Mouse (Mus musculus) heart, postnatal 4 days (tissue): ENCODE results near the gene Lce3a. TPM values are rescaled to one million over a fixed set of nuclear protein-coding genes. Genes with fewer than 3 reads are reported as not detected.

Experiments used
- DNase-seq: peaks from one replicate; pipeline ENCODE4 v3.0.0; 2021
- total RNA-seq, 2 experiments: library from RNA; stranded (reverse); gene quantifications; 2 replicates each; pipeline ENCODE4 v1.2.3; 2021

The Lce3a gene
- total RNA-seq, result not detected

DNA sequence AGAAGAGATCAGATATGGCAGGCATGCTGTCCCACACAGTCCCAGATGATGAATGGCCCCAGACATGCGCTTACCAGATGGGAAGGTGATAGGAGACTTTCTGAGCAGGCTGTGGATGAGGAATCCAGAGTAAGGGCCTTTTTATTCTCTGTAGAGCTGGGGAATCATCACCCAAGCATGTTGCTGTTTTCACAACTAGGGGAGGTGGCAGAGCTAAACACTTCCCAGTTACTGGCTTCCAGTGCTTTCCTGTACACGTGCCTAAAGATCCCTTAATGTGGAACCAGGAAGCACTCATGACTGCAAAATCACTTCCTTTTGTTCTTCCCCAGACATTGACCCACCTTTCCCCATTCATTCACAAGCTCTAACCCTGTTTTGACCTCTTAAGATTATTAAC is at the start of gene Lce3a:
Gene Lce3a, minus strand, starts transcription at position 101 of the 400 bp plus-strand sequence.
- no peak for DNase-seq

DNA sequence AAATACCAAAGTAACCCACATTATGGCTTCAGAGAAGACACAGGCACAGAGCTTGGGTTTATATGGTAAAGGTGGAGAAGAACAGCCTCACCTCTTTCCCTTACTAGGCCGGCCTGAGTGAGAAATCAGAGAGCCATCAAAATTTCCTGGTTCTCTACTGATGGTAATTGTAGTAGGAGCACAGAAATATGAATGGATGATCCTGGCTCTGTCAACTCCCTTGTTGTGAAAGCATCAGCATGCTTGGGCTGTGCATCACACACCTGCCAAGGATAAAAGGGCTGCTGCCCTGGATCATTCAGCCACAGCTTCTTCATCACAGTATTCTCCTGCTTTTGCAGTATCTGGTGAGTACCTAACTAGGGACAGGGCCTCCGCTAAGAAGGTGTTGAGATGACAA is 40.7 kb upstream of the Lce3a start, which contains the start of gene Lce3e:
Gene Lce3e, plus strand, starts transcription at position 301 of the 400 bp plus-strand sequence.
- DNase-seq, result no peak

DNA sequence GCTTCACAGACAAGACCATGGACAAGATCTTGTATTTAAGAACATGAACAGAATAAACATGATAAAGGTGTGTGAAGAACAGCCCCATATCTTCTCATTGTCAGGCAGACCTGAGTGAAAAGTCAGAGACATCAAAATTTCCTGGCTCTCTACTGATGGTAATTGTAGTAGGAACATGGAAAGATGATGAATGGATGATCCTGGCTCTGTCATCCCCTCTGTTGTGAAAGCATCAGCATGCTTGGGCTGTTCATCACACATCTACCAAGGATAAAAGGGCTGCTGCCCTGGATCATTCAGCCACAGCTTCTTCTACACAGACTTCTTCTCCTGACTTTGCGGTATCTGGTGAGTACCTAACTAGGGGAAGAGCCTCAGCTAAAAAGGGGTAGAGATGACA is 31.1 kb upstream of the Lce3a start, which contains the start of gene Lce3d:
Gene Lce3d, plus strand, starts transcription at position 301 of the 400 bp plus-strand sequence.
- DNase-seq, result no peak

DNA sequence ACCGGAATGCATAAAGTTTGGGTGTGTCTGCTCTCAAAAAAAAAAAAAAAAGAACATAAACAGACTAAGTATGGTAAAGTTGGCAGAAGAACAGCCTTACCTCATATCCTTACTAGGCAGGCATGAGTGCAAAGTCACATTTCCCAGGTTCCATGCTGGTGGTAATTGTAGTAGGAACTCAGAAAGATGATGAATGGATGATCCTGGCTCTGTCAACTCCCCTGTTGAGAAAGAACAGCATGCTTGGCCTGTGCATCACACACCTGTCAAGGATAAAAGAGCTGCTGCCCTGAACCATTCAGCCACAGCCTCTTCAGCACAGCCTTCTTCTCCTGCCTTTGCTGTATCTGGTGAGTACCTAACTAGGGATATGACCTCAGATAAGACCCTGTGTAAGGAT is 18.2 kb upstream of the Lce3a start, which contains the start of gene Lce3c:
Gene Lce3c, plus strand, starts transcription at position 301 of the 400 bp plus-strand sequence.
- DNase-seq, result no peak

DNA sequence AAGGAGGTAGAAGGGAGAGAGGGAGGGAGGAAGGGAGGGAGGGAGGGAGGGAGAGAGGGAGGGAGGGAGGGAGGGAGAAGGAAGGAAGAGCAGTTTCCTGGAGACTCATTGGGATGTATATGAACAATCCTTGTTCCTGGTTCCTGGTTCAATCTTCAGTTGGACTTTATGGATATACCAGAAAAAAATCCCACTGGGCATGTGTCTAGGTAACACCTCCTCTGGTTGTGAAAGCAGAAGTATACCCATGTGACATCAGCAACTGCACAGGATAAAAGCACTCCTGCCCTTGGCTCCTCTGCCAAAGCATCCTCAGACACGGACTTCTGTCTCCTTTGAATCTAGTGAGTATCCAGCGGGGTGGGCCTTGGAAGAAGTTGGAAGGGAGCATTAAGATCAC is 6.6 kb upstream of the Lce3a start, which contains the start of gene Lce3b:
Gene Lce3b, plus strand, starts transcription at position 301 of the 400 bp plus-strand sequence.
- no peak for DNase-seq

DNA sequence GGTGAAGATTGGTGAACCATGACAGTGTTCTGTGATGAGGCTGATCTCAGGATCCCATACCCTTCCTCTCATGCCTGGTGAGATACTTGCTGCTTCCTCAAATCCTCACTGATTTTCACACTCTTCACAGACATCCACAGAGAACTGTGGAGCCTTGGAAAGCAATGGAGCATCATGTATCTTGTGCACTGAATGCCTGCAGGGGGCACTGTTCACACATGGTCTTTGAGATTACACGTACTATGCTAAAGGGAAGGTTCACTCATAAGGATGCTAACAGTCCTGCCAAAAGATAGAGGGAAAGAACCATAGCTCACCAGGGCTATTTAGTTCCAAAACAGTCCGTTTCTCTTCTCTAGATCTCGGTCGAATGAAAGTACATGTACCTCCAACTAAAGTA is 5.7 kb downstream of the Lce3a start:
- peak; percentile 15 for DNase-seq

DNA sequence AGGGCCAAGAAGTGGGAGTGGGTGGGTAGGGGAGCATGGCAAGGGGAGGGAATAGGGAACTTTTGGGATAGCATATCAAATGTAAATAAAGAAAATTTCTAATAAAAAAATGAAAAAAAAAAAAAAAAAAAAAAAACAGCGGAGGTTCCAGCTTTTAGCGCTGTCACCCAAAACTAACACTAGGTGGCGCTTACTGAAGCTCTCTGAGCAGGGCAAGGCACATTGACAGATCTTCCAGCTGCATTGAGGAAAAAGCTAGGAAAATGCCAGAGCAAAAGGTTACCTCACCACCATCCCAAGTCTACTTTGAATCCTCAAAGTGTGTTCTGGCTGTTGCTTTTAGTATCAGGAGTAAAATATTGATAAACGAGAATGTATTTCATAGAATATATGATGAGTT is 18.5 kb downstream of the Lce3a start:
- DNase-seq, result peak; percentile 30

DNA sequence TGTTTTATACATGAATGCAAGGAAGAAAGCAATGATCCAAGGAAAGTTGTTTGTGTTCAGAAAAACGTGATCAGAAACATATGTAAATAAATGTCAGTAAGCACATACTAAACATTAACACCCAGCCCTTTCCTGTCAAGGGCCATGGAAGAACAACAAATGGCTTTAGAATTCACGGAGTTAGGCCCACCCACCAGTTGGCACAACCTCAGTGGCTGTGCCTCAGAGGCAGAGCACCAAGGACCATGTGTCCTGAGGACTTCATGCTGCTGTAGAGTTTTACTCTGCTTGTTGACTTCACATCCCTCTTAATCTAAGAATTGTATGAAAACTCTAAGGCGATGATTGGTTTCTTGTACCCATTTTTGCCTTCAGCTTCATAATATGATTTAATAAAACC is 20.8 kb downstream of the Lce3a start:
- no peak for DNase-seq

DNA sequence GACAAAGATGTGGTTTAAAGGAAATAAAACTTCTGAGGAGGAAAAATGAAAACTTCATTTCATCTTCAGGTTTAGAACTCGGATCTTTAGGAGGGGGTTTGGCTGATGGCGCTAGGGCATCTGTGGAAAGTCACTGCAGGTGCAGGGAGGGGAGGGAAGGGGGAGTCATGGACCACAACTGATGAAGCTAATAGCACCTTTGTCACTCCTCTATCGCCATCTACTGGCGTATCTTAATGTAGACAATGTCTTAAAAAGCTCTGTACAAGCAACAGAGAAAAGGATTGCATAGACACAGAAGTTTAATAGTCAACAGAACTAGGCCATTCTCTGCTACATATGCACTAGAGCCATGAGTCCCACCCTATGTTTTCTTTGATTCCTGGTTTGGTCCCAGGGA is 22.4 kb downstream of the Lce3a start:
- no peak for DNase-seq

DNA sequence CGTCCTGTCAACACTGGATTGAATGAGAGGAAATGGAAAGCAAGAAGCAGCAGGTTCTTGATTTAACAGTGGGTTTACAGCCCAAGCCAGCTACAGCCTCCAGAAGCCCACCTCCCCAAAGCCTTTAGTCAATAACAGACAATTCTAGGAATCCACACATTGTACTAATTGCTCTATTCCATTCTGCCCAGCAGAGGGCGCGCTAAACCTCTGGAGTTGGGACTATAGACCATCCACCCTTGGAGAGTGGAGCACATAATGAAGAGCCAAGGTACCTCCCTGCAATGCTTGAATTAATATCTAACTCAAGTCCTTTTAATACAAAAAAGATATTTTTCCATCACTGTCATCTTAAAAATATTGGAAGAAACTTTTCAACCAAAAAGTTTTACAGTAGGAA is 23.0 kb downstream of the Lce3a start:
- DNase-seq, result peak; percentile 40

DNA sequence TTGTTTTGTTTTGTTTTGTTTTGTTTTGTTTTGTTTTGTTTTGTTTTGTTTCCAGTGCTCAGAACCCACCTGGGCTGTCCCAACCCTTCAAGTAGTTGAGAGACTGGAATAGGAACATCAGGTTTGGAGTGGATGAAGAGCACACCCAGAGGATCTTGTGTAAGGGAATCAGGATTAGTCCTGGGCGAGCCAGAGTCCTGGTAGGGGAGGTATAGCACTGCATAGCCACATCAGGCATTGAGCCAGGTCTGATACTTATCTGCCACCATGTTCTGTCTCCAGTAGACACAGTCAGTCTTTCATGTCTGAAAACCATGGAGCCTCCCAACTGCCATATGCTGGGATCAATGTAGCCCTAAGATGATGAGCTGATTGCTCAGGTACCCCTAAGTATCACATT is 31.5 kb downstream of the Lce3a start:
- no peak for DNase-seq

DNA sequence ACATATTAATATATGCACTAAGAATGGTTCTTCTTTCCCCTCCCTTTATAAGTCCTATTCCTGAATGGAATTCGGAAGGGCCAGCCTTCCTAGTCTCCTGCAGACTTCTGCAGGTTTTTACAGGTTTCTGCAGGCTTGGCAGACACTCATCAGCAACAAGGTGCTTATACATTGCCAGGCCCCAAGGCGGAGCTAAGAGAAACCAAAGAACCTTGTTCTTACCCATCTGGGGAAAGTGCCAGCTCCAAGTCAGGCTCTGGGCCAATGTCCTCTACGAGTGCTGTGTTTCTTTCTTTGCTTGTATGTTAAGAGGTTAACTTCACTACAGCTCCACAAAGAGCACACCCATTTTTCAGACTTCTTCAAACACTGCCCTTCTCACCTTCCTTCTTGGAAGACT is 32.0 kb downstream of the Lce3a start:
- no peak for DNase-seq

Other genes with a start within 250 kb of the Lce3a start
- gene Lce1c, start 247.0 kb downstream of the Lce3a start, total RNA-seq, result not detected
- not detected for gene Lce1d, start 239.0 kb downstream of the Lce3a start, total RNA-seq
- not detected for gene Lce1e, start 217.2 kb downstream of the Lce3a start, total RNA-seq
- gene Lce1f, start 205.9 kb downstream of the Lce3a start, total RNA-seq, result not detected
- not detected for gene Gm38119, start 187.1 kb downstream of the Lce3a start, total RNA-seq
- not detected for gene Lce1g, start 173.9 kb downstream of the Lce3a start, total RNA-seq
- gene Lce1h, start 161.2 kb downstream of the Lce3a start, total RNA-seq, result not detected
- gene Lce1i, start 147.3 kb downstream of the Lce3a start, total RNA-seq, result not detected
- gene Lce1j, start 135.7 kb downstream of the Lce3a start, total RNA-seq, result not detected
- not detected for gene Lce1k, start 118.3 kb downstream of the Lce3a start, total RNA-seq
- not detected for gene Kprp, start 99.0 kb downstream of the Lce3a start, total RNA-seq
- gene Lce1l, start 74.9 kb downstream of the Lce3a start, total RNA-seq, result not detected
- gene 2310050C09Rik, start 56.0 kb downstream of the Lce3a start, total RNA-seq, result not detected
- not detected for gene Lce3b, start 6.7 kb upstream of the Lce3a start, total RNA-seq
- not detected for gene Lce3c, start 18.3 kb upstream of the Lce3a start, total RNA-seq
- gene Lce3d, start 31.2 kb upstream of the Lce3a start, total RNA-seq, result not detected
- gene Lce3e, start 40.8 kb upstream of the Lce3a start, total RNA-seq, result not detected
- not detected for gene Lce3f, start 66.0 kb upstream of the Lce3a start, total RNA-seq
- not detected for gene Crct1, start 89.5 kb upstream of the Lce3a start, total RNA-seq
- gene Lce1m, start 92.8 kb upstream of the Lce3a start, total RNA-seq, result not detected
- not detected for gene Gm4858, start 142.6 kb upstream of the Lce3a start, total RNA-seq
- gene Crnn, start 218.6 kb upstream of the Lce3a start, total RNA-seq, result not detected